Mouse (Mus musculus): Measurements from ENCODE around the gene R3hdml.

R3hdml gene

GRCm38 (mm10) chr2:163471710-163472465, 20.2 kb upstream of the R3hdml start:
- no peak for DNase-seq (ENCODE audit: extremely low spot score, low spot score)

- peak; percentile 98 for DNase-seq (ENCODE audit: extremely low spot score, low spot score)
Observed at GRCm38 (mm10) chr2:163472466-163472851, 19.7 kb upstream of the R3hdml start, which contains the start of gene Fitm2. Gene Fitm2, minus strand, starts transcription at chr2:163472629.

GRCm38 (mm10) chr2:163480191-163480825, 11.8 kb upstream of the R3hdml start:
- DNase-seq (ENCODE audit: extremely low spot score, low spot score): no peak

GRCm38 (mm10) chr2:163481539-163482029, 10.5 kb upstream of the R3hdml start:
- DNase-seq (ENCODE audit: extremely low spot score, low spot score): peak; percentile 55

- no peak for DNase-seq (ENCODE audit: extremely low spot score, low spot score)
Observed at GRCm38 (mm10) chr2:163487360-163487759, 4.8 kb upstream of the R3hdml start.

GRCm38 (mm10) chr2:163489725-163490291, 2.3 kb upstream of the R3hdml start:
- no peak for DNase-seq (ENCODE audit: extremely low spot score, low spot score)

- no peak for DNase-seq (ENCODE audit: extremely low spot score, low spot score)
Observed at GRCm38 (mm10) chr2:163490656-163491055, 1.5 kb upstream of the R3hdml start.

- no peak for DNase-seq (ENCODE audit: extremely low spot score, low spot score)
Observed at GRCm38 (mm10) chr2:163491351-163491750, 767 bp upstream of the R3hdml start.

- DNase-seq (ENCODE audit: extremely low spot score, low spot score): no peak
Observed at GRCm38 (mm10) chr2:163493031-163493430, 913 bp downstream of the R3hdml start.

GRCm38 (mm10) chr2:163493976-163494375, 1.9 kb downstream of the R3hdml start:
- no peak for DNase-seq (ENCODE audit: extremely low spot score, low spot score)

- no peak for DNase-seq (ENCODE audit: extremely low spot score, low spot score)
Observed at GRCm38 (mm10) chr2:163494456-163494855, 2.3 kb downstream of the R3hdml start.

GRCm38 (mm10) chr2:163502219-163502618, 10.1 kb downstream of the R3hdml start:
- DNase-seq (ENCODE audit: extremely low spot score, low spot score): no peak

- DNase-seq (ENCODE audit: extremely low spot score, low spot score): no peak
Observed at GRCm38 (mm10) chr2:163503191-163503590, 11.1 kb downstream of the R3hdml start.

- DNase-seq (ENCODE audit: extremely low spot score, low spot score): no peak
Observed at GRCm38 (mm10) chr2:163506300-163507004, 14.3 kb downstream of the R3hdml start, which contains the start of gene Hnf4a. Gene Hnf4a, plus strand, starts transcription at chr2:163506808.

GRCm38 (mm10) chr2:163525761-163526243, 33.7 kb downstream of the R3hdml start:
- no peak for DNase-seq (ENCODE audit: extremely low spot score, low spot score)

GRCm38 (mm10) chr2:163527497-163527896, 35.4 kb downstream of the R3hdml start:
- DNase-seq (ENCODE audit: extremely low spot score, low spot score): no peak

GRCm38 (mm10) chr2:163530418-163530817, 38.3 kb downstream of the R3hdml start:
- no peak for DNase-seq (ENCODE audit: extremely low spot score, low spot score)

- DNase-seq (ENCODE audit: extremely low spot score, low spot score): peak; percentile 80
Observed at GRCm38 (mm10) chr2:163531917-163532316, 39.8 kb downstream of the R3hdml start.

- no peak for DNase-seq (ENCODE audit: extremely low spot score, low spot score)
Observed at GRCm38 (mm10) chr2:163533226-163533625, 41.1 kb downstream of the R3hdml start.

GRCm38 (mm10) chr2:163534958-163535524, 42.9 kb downstream of the R3hdml start:
- DNase-seq (ENCODE audit: extremely low spot score, low spot score): peak; percentile 91

GRCm38 (mm10) chr2:163537443-163537842, 45.3 kb downstream of the R3hdml start:
- DNase-seq (ENCODE audit: extremely low spot score, low spot score): no peak

All from neural tube, embryonic 10.5 days (tissue).